Mouse (Mus musculus) layer of hippocampus, adult 2 months (tissue): ENCODE results near the gene Sult1e1. TPM values are rescaled to one million over a fixed set of nuclear protein-coding genes. Genes with fewer than 3 reads are reported as not detected.

Experiments
- DNase-seq, 2 experiments: peaks; one replicate each; pipeline ENCODE4 v3.0.0; 2022; ENCODE audit warnings: low spot score in 2 of 2
- H3K27ac ChIP-seq: fragments of 200-600 bp; 2 replicates; pipeline ENCODE4 v1.8.1; 2022
- H3K4me3 ChIP-seq: fragments of 200-600 bp; 2 replicates; pipeline ENCODE4 v1.8.1; 2022; ENCODE audit warnings: mild to moderate bottlenecking
- CTCF ChIP-seq: fragments of 200-600 bp; conservative IDR thresholded peaks from 2 replicates; pipeline ENCODE4 v1.8.1; 2022; ENCODE audit warnings: antibody characterized with exemption, mild to moderate bottlenecking, moderate library complexity
- microRNA-seq, 2 experiments: library from miRNA; unstranded; fragments of <30 nt; microRNA quantifications; one replicate each; pipeline ENCODE4 v1.2.0; 2021
- total RNA-seq, 2 experiments: library from RNA; stranded (reverse); gene quantifications; 2 replicates each; pipeline ENCODE4 v1.2.3; 2021

The Sult1e1 gene
- total RNA-seq, 2 experiments from 2014 or later = not detected

- no peak overlapping the region for H3K4me3 ChIP-seq
- TF ChIP-seq CTCF = no peak
- no peak for DNase-seq
- no peak overlapping the region for H3K27ac ChIP-seq
These were observed 31.2 kb downstream of the Sult1e1 start for GRCm38 (mm10) chr5:87560145-87560544.

GRCm38 (mm10) chr5:87550935-87551334 is 40.5 kb downstream of the Sult1e1 start:
- TF ChIP-seq CTCF = no peak
- H3K4me3 ChIP-seq = no peak overlapping the region
- DNase-seq = no peak
- no peak overlapping the region for H3K27ac ChIP-seq

- no peak for DNase-seq
- H3K27ac ChIP-seq = no peak within 1 kb of the TSS
- no peak for TF ChIP-seq CTCF
These were observed 53.3 kb downstream of the Sult1e1 start, which contains the start of gene Sult1b1 for GRCm38 (mm10) chr5:87538111-87538510. Sult1b1 (minus strand) TSS chr5:87538195.

GRCm38 (mm10) chr5:87535994-87536644 is 55.3 kb downstream of the Sult1e1 start:
- Histone ChIP-seq H3K4me3 (no peak overlapping the region), H3K27ac (no peak overlapping the region)
- DNase-seq = no peak
- TF ChIP-seq CTCF = no peak

More at GRCm38 (mm10) chr5:87538111-87538510, 53.3 kb downstream of the Sult1e1 start, which contains the start of gene Sult1b1:
- no peak within 1 kb of the TSS for H3K4me3 ChIP-seq

- no peak for TF ChIP-seq CTCF
- no peak overlapping the region for H3K27ac ChIP-seq
- H3K4me3 ChIP-seq = no peak overlapping the region
- no peak for DNase-seq
These were observed 59.1 kb downstream of the Sult1e1 start for GRCm38 (mm10) chr5:87532288-87532687.

Small RNA genes lying within 50 kb of the gene (microRNA-seq; reads per million reads assigned to microRNA genes)
- gene Mir3969 = 0 reads per million in 2 experiments

Other genes starting within 250 kb of the Sult1e1 start
- gene Ugt2b38, start 167.4 kb downstream of the Sult1e1 start, total RNA-seq = not detected
- gene Ugt2a2, start 109.3 kb downstream of the Sult1e1 start, total RNA-seq = not detected
- gene Gm43638, start 104.8 kb downstream of the Sult1e1 start, total RNA-seq = not detected
- not detected for gene Ugt2a1, start 100.7 kb downstream of the Sult1e1 start, total RNA-seq
- not detected for gene Sult1b1, start 53.4 kb downstream of the Sult1e1 start, total RNA-seq
- gene Sult1d1, start 22.6 kb downstream of the Sult1e1 start, total RNA-seq = not detected
- not detected for gene Csn1s1, start 74.6 kb upstream of the Sult1e1 start, total RNA-seq
- not detected for gene Csn2, start 108.0 kb upstream of the Sult1e1 start, total RNA-seq
- gene Csn1s2a, start 183.0 kb upstream of the Sult1e1 start, total RNA-seq = not detected
- gene Csn1s2b, start 216.5 kb upstream of the Sult1e1 start, total RNA-seq = not detected
- not detected for gene Prr27, start 234.1 kb upstream of the Sult1e1 start, total RNA-seq